Mouse (Mus musculus) lung, embryonic 14.5 days (tissue): ENCODE measurements around the gene AU021092. TPM values are rescaled to one million over a fixed set of nuclear protein-coding genes. Genes with fewer than 3 reads are reported as not detected.

ENCODE experiments used
- ATAC-seq: fragments of 200-750 bp; cut with Nextera tagmentation; 2 replicates; pipeline ENCODE4 v1.8.0; 2017; ENCODE audit warnings: mild to moderate bottlenecking, moderate TSS enrichment, moderate library complexity; ENCODE audit not compliant: insufficient read depth
- DNase-seq: peaks from one replicate; pipeline ENCODE4 v3.0.0-alpha.2; 2015
- H3K27ac ChIP-seq: fragments of 300-500 bp; sonication (generic); 2 replicates; pipeline ENCODE4 v1.5.1; 2014; ENCODE audit warnings: low read depth, mild to moderate bottlenecking, moderate library complexity
- H3K27me3 ChIP-seq: fragments of 300-500 bp; sonication (generic); 2 replicates; pipeline ENCODE4 v1.6.1; 2014; ENCODE audit warnings: low read length, control low read depth; ENCODE audit not compliant: insufficient read depth
- H3K36me3 ChIP-seq: fragments of 300-500 bp; sonication (generic); 2 replicates; pipeline ENCODE4 v1.6.1; 2014; ENCODE audit warnings: control low read depth; ENCODE audit not compliant: insufficient read depth
- H3K4me1 ChIP-seq: fragments of 300-500 bp; sonication (generic); 2 replicates; pipeline ENCODE4 v1.6.1; 2014; ENCODE audit warnings: antibody characterized with exemption, control low read depth; ENCODE audit not compliant: insufficient read depth
- H3K4me2 ChIP-seq: fragments of 300-500 bp; sonication (generic); 2 replicates; pipeline ENCODE4 v1.6.1; 2014; ENCODE audit warnings: mild to moderate bottlenecking
- H3K4me3 ChIP-seq: fragments of 300-500 bp; sonication (generic); 2 replicates; pipeline ENCODE4 v1.5.1; 2014; ENCODE audit warnings: low read depth, low read length
- H3K9ac ChIP-seq: fragments of 300-500 bp; sonication (generic); 2 replicates; pipeline ENCODE4 v1.6.1; 2014
- H3K9me3 ChIP-seq: fragments of 300-500 bp; sonication (generic); 2 replicates; pipeline ENCODE4 v1.6.1; 2016; ENCODE audit warnings: low read depth, low read length, control low read depth
- CTCF ChIP-seq: IDR thresholded peaks from 2 replicates; pipeline ENCODE4 v1.5.1; 2016; ENCODE audit warnings: antibody characterized with exemption, low read depth
- WGBS: fragments of 180-500 bp; shearing (Covaris S2); extraction: QIAGEN DNeasy Blood & Tissue Kit; methylation state at CpG from one replicate; pipeline ENCODE4 v1.1.7; 2014; 5-methylcytosine and 5-hydroxymethylcytosine counted together
- polyA plus RNA-seq: library from polyadenylated mRNA; unstranded; fragments of >200 nt; fragmentation: Nextera tagmentation; extraction: Ambion mirVana; gene quantifications from 2 replicates; pipeline ENCODE4 v1.2.1, GENCODE M21; 2014

The AU021092 gene
- polyA plus RNA-seq, 1 experiment from 2014 or later: 3.4 TPM

DNA sequence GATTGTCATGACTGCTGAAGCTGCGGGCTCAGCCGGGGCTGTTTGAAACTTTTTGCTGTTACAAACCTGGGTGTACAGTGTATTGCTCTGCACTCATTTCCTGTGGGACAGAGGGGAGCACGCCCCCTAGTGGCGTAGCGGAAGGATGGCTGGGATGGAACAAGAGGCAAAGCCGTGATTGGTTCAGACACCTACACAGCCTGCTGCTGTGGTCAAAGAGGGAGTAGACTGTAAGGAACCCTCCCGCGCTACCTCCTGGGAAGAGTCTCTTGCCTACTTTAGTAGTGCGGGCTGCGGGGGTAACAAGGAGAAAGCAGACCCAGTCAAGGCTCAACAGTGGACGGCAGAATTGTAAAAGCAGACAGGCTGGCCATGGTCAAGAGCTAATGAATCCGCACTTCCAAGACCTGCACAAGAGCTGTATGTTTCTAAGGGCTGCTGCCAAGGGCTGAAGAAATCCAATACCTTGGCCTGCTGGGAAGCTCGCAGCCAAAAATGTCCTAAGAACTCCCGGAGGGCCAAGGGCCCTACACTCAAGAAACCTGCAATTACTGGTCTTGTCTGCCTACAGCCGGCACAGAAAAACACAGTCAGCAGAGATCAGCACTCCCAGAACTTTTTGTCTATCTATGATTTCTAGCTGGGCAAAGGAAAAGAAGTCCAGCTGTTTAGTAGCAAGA is 32.4 kb upstream of the AU021092 start:
- peaks cover 19% of the 10 kb centered on the region; the same call in 1 of the 2 replicates for H3K36me3 ChIP-seq
- peak; percentile 98 for TF ChIP-seq CTCF
- H3K9me3 ChIP-seq: no peaks in the 10 kb centered on the region
- 5% methylated on average over 15 of the region's 15 CpGs for WGBS
- no peaks in the 10 kb centered on the region for H3K27me3 ChIP-seq
- peak; percentile 63 for ATAC-seq
- peak overlapping the region; percentile 79 for H3K27ac ChIP-seq
- H3K4me1 ChIP-seq: no peaks in the 10 kb centered on the region
- H3K4me3 ChIP-seq: peak overlapping the region; percentile 66
- peak overlapping the region; percentile 86 for H3K4me2 ChIP-seq
- DNase-seq: peak; percentile 93
- peak overlapping the region; percentile 72 for H3K9ac ChIP-seq

DNA sequence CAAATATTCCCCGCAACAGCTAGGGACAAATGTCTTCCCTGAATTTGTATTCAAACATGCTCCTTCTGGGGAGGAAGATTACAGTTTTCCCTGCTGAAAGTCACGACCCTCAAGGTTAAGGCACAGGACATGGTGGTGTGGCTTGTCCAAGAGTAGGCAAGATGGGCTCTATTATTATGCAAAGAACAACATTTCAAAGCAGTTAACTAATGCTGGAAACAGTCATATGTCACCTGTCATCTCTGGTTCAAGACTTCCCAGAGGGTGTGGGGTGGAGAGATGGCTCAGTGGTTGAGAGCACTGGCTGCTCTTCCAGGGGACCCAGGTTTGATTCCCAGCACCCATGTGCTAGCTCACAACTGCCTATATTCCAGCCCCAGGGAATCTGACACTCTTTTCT is 30.2 kb upstream of the AU021092 start:
- Histone ChIP-seq H3K9ac (no peak overlapping the region), H3K27me3 (no peaks in the 10 kb centered on the region), H3K4me1 (no peaks in the 10 kb centered on the region), H3K4me2 (no peak overlapping the region), H3K27ac (no peak overlapping the region), H3K4me3 (no peak overlapping the region), H3K9me3 (no peaks in the 10 kb centered on the region), H3K36me3 (peaks cover 37% of the 10 kb centered on the region)
- DNase-seq: no peak
- no peak for TF ChIP-seq CTCF
- WGBS: 87% methylated on average over 2 of the region's 2 CpGs
- ATAC-seq: no peak

- Histone ChIP-seq H3K4me2 (no peak overlapping the region), H3K4me3 (no peak overlapping the region), H3K27me3 (no peaks in the 10 kb centered on the region), H3K4me1 (no peaks in the 10 kb centered on the region), H3K27ac (no peak overlapping the region), H3K36me3 (peaks cover 43% of the 10 kb centered on the region), H3K9ac (no peak overlapping the region), H3K9me3 (no peaks in the 10 kb centered on the region)
- TF ChIP-seq CTCF: no peak
- WGBS: 78% methylated on average over 3 of the region's 3 CpGs
- ATAC-seq (no peak), DNase-seq (no peak)
These were observed 28.8 kb upstream of the AU021092 start for GRCm38 (mm10) chr16:5250891-5251290.

DNA sequence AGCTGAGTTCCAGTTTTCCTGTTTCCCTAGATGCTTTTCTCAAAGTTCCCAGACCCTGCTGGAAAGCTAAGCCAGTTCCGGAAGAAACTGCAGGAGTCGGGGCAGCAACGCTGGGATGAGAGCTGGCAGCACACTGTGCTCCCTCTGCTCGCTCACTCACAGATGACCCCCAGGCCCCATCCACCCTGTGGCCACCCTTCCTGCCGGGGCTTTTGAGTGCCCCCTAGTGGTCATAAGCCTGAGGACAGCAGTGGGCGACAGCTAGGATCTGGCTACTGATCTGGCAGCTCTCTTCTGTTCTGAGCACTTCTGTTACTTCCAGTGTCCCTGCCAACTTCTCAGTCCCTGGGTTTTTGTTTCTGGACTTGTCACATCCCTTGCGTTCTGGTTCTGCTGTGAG is 22.3 kb upstream of the AU021092 start:
- peak; percentile 89 for TF ChIP-seq CTCF
- 34% methylated on average over 7 of the region's 7 CpGs for WGBS
- Histone ChIP-seq H3K4me2 (no peak overlapping the region), H3K27me3 (no peaks in the 10 kb centered on the region), H3K36me3 (peaks cover 80% of the 10 kb centered on the region), H3K9me3 (no peaks in the 10 kb centered on the region), H3K4me1 (no peaks in the 10 kb centered on the region), H3K27ac (no peak overlapping the region), H3K9ac (no peak overlapping the region), H3K4me3 (no peak overlapping the region)
- DNase-seq (peak; percentile 78), ATAC-seq (peak; percentile 71)

DNA sequence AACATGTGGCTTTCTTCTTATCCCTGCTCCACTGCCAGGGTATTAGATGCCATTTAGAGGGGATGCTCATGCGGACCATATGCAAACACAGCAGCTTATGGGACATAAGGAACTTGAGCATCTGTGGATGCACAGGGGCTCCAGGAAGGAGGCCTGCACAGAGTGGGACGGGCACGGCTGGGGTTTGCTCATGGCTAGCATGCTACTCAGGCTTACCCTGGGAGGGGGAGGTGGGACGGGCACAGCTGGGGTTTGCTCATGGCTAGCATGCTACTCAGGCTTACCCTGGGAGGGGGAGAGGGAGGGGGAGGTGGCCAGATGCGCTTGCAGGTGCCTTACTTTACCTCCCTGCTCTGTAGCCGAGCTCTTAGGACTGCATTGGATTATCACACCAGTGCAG is 20.8 kb upstream of the AU021092 start:
- Histone ChIP-seq H3K9me3 (no peaks in the 10 kb centered on the region), H3K36me3 (peaks cover 77% of the 10 kb centered on the region), H3K4me3 (no peak overlapping the region), H3K4me2 (no peak overlapping the region), H3K9ac (no peak overlapping the region), H3K27ac (no peak overlapping the region), H3K27me3 (no peaks in the 10 kb centered on the region), H3K4me1 (no peaks in the 10 kb centered on the region)
- 85% methylated on average over 6 of the region's 6 CpGs for WGBS
- ATAC-seq (no peak), DNase-seq (no peak)
- no peak for TF ChIP-seq CTCF

DNA sequence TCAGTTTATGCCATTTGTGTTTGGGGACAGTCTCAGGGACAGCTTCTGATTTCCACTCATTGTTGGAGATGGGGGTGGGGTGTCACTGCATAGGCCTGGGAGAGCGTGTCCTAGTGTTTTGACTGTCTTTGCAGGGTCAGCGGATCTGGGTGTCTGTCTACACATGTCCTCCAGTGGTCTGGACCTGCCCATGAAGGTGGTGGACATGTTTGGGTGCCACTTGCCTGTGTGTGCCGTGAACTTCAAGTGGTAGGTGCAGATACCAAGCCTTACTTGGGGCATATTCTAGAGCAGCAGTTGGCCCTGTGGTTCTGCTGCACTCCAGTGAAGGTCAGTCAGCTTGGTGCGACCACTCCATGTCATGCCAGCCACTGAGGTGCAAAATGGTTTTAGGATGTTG is 20.3 kb upstream of the AU021092 start:
- H3K4me3 ChIP-seq: no peak overlapping the region
- H3K9me3 ChIP-seq: no peaks in the 10 kb centered on the region
- H3K9ac ChIP-seq: no peak overlapping the region
- ATAC-seq: no peak
- H3K4me1 ChIP-seq: no peaks in the 10 kb centered on the region
- H3K4me2 ChIP-seq: no peak overlapping the region
- DNase-seq: no peak
- no peak for TF ChIP-seq CTCF
- no peaks in the 10 kb centered on the region for H3K27me3 ChIP-seq
- H3K27ac ChIP-seq: no peak overlapping the region
- WGBS: 91% methylated on average over 4 of the region's 4 CpGs
- H3K36me3 ChIP-seq: peaks cover 74% of the 10 kb centered on the region

GRCm38 (mm10) chr16:5233418-5234313 is 11.6 kb upstream of the AU021092 start, which contains the start of gene Alg1:
Gene Alg1, plus strand, starts transcription at chr16:5233621.
- Histone ChIP-seq H3K9me3 (no peaks in the 10 kb centered on the region), H3K4me2 (peak within 1 kb of the TSS; percentile 91), H3K27me3 (no peaks in the 10 kb centered on the region), H3K9ac (peak within 1 kb of the TSS; percentile 69), H3K4me1 (no peaks in the 10 kb centered on the region), H3K36me3 (peaks cover 9% of the 10 kb centered on the region), H3K4me3 (peak within 1 kb of the TSS; percentile 84), H3K27ac (peak within 1 kb of the TSS; percentile 58)
- no peak for TF ChIP-seq CTCF
- peak; percentile 98 for DNase-seq
- WGBS: 2% methylated on average over 47 of the region's 47 CpGs
- ATAC-seq: peak; percentile 95
